Mouse (Mus musculus) kidney, postnatal 0 days (tissue): Measurements from ENCODE around the gene Myl9. TPM values are rescaled to one million over a fixed set of nuclear protein-coding genes. Genes with fewer than 3 reads are reported as not detected.

Source experiments
- ATAC-seq: fragments of 200-750 bp; cut with Nextera tagmentation; replicated peaks from 2 replicates; pipeline ENCODE4 v1.8.0; 2017; ENCODE audit warnings: low read depth, moderate number of reproducible peaks, moderate TSS enrichment, moderate library complexity; ENCODE audit not compliant: low FRiP score
- DNase-seq: peaks from one replicate; pipeline ENCODE4 v3.0.0-alpha.2; 2016; ENCODE audit warnings: low spot score
- H3K27ac ChIP-seq: fragments of 300-500 bp; sonication (generic); 2 replicates; pipeline ENCODE4 v1.5.1; 2014; ENCODE audit warnings: mild to moderate bottlenecking
- H3K27me3 ChIP-seq: fragments of 300-500 bp; sonication (generic); 2 replicates; pipeline ENCODE4 v1.6.1; 2014; ENCODE audit warnings: low read length, mixed read lengths; ENCODE audit not compliant: insufficient read depth
- H3K36me3 ChIP-seq: fragments of 300-500 bp; sonication (generic); 2 replicates; pipeline ENCODE4 v1.6.1; 2014; ENCODE audit warnings: low read length, mixed read lengths; ENCODE audit not compliant: insufficient read depth
- H3K4me1 ChIP-seq: fragments of 300-500 bp; sonication (generic); replicated peaks from 2 replicates; pipeline ENCODE4 v1.6.1; 2014; ENCODE audit warnings: antibody characterized with exemption, low read length, mixed read lengths; ENCODE audit not compliant: insufficient read depth
- H3K4me2 ChIP-seq: fragments of 300-500 bp; sonication (generic); 2 replicates; pipeline ENCODE4 v1.6.1; 2014; ENCODE audit warnings: mild to moderate bottlenecking, low read length, moderate library complexity, mixed read lengths
- H3K4me3 ChIP-seq: fragments of 300-500 bp; sonication (generic); replicated peaks from 2 replicates; pipeline ENCODE4 v1.5.1; 2014; ENCODE audit warnings: low read depth, low read length
- H3K9ac ChIP-seq: fragments of 300-500 bp; sonication (generic); 2 replicates; pipeline ENCODE4 v1.6.1; 2014; ENCODE audit warnings: low read depth, low read length
- H3K9me3 ChIP-seq: fragments of 300-500 bp; sonication (generic); replicated peaks from 2 replicates; pipeline ENCODE4 v1.6.1; 2016; ENCODE audit warnings: low read length, inconsistent platforms, mixed read lengths
- CTCF ChIP-seq: IDR thresholded peaks from 2 replicates; pipeline ENCODE4 v1.5.1; 2016; ENCODE audit warnings: antibody characterized with exemption, low read depth, mild to moderate bottlenecking, moderate library complexity
- whole genome bisulfite sequencing: fragments of 180-500 bp; shearing (Covaris S2); extraction: QIAGEN DNeasy Blood & Tissue Kit; methylation state at CpG from one replicate; pipeline ENCODE4 v1.1.7; 2014; 5-methylcytosine and 5-hydroxymethylcytosine counted together
- polyA plus RNA-seq: library from polyadenylated mRNA; unstranded; fragments of >200 nt; fragmentation: Nextera tagmentation; extraction: Ambion mirVana; gene quantifications from 2 replicates; pipeline ENCODE4 v1.2.1, GENCODE M21; 2015

Gene Myl9
- polyA plus RNA-seq, 1 experiment from 2014 or later = 449 TPM

DNA sequence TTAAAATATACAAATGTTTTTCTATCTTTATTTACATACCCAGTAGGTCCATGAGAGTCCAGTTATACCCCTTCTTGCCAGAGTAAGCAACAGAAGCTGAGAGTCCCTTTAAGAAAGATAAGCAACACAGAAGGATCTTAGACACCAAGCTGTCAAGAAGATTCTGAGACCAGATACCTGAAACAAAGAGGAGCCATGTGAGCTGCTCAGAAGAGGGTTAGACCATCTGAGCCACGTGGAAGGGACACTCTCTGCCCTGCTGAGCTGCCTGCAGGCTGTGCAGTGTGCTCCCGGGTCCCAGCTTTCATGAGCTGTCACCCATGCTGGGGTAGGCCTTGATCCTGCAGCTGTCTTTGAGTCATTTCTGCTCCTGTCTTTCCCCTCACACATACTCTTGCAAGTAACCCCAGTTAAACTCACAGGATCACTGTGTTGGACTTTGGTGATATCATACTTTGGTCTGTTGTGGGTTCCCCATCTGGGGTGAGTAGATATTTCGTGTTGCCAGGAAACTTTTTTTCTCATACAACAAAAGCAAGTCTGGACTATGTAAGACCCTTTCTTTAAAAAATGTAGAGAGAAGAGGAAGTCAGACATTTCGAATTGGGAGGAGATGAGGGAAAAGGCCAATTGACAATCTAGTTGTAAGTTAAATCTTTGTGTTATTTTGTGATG, 28.6 kb downstream of the Myl9 start:
- no peak for TF ChIP-seq CTCF
- 65% methylated on average over 4 of the region's 4 CpGs for WGBS
- H3K4me3 ChIP-seq = no peak overlapping the region
- H3K36me3 ChIP-seq = no peaks in the 10 kb centered on the region
- ATAC-seq = no peak
- no peaks in the 10 kb centered on the region for H3K27me3 ChIP-seq
- DNase-seq = no peak
- no peak overlapping the region for H3K9ac ChIP-seq
- H3K4me2 ChIP-seq = no peak overlapping the region
- no peaks in the 10 kb centered on the region for H3K9me3 ChIP-seq
- H3K27ac ChIP-seq = no peak overlapping the region
- no peaks in the 10 kb centered on the region; the same call in 1 of the 2 replicates for H3K4me1 ChIP-seq

DNA sequence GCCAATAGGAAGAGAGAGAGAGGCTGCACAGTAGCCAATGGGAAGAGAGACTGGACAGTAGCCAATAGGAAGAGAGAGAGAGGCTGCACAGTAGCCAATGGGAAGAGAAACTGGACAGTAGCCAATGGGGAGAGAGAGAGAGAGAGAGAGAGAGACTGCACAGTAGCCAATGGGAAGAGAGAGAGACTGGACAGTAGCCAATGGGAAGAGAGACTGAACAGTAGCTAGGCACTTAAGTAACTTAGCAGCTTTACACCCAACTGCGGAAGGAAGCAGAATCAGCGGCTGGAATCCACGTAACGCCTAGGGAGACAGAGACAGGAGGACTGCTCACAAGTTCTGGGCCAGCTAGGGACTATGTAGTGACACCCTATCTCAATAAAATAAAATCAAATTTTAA, 29.4 kb downstream of the Myl9 start:
- WGBS = 89% methylated on average over 4 of the region's 4 CpGs
- ATAC-seq = no peak
- no peaks in the 10 kb centered on the region for H3K27me3 ChIP-seq
- no peaks in the 10 kb centered on the region for H3K9me3 ChIP-seq
- no peak overlapping the region for H3K4me3 ChIP-seq
- no peak for DNase-seq
- no peak overlapping the region for H3K27ac ChIP-seq
- TF ChIP-seq CTCF = no peak
- no peak overlapping the region for H3K9ac ChIP-seq
- no peak overlapping the region for H3K4me2 ChIP-seq
- H3K4me1 ChIP-seq = no peaks in the 10 kb centered on the region; the same call in 1 of the 2 replicates
- no peaks in the 10 kb centered on the region for H3K36me3 ChIP-seq

DNA sequence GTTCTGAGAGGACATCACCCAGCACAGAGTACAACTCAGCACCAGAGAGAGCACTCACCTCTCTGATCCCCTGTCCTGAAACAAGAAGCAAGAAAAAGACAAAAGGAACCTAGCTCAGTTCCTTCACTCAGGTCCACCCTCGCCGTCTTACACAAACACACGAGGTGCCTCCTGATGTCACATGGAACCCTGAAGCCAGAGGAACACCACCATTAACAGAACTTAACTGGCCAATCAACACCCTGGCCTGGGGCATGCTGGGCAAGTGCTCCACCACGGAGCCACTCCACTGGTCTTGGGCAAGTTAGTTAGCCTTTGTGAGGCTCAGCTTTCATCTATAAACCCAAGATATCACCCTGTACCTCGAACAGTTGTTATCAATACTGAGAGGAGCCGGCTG, 31.7 kb downstream of the Myl9 start:
- H3K4me3 ChIP-seq = no peak overlapping the region
- WGBS = 65% methylated on average over 6 of the region's 6 CpGs
- no peak overlapping the region for H3K27ac ChIP-seq
- no peak overlapping the region for H3K4me2 ChIP-seq
- no peak for DNase-seq
- no peaks in the 10 kb centered on the region for H3K4me1 ChIP-seq
- H3K9me3 ChIP-seq = no peaks in the 10 kb centered on the region
- H3K27me3 ChIP-seq = no peaks in the 10 kb centered on the region
- TF ChIP-seq CTCF = no peak
- ATAC-seq = no peak
- no peak overlapping the region for H3K9ac ChIP-seq
- no peaks in the 10 kb centered on the region for H3K36me3 ChIP-seq

DNA sequence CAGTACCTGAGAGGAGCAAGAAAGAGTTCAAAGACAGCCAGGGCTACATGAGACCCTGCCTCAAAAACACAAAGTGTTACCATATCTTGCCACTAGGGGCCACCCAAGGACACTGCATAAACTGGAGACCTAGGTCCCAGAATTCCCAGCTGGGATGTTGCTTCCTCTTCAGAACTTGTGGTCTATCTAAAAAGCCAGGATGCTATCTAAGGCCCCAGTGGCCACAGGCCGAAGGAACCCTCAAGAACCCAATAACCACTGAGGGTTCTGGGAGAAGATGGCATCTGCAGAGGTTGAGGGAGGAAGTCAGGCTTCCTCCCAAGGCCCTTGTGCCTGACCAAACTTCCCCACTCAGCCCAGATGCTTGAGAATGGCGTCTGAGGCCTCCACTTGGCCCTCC, 34.4 kb downstream of the Myl9 start:
- WGBS = 34% methylated on average over 2 of the region's 2 CpGs
- no peak overlapping the region for H3K9ac ChIP-seq

DNA sequence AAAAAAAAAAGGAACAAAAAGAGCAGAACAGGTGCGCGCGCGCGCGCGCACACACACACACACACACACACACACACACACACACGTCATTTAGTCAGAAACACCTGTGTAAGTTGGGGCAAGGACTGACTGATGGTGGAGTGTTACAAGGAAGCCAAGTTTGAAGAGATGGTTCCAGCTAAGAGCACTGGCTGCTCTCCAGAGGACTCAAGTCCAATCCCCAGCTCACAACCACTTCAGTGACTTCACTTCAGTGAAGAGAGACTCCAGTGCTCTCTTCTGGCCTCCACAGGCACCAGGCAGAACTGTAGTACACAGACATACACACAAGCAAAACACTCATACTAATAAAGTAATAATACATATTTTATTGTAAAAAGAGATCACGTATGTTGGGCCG, 35.5 kb downstream of the Myl9 start:
- Histone ChIP-seq H3K4me3 (no peak overlapping the region), H3K4me1 (peaks cover 18% of the 10 kb centered on the region; the same call in 1 of the 2 replicates), H3K4me2 (no peak overlapping the region), H3K27me3 (no peaks in the 10 kb centered on the region), H3K27ac (no peak overlapping the region), H3K9me3 (no peaks in the 10 kb centered on the region), H3K9ac (no peak overlapping the region), H3K36me3 (no peaks in the 10 kb centered on the region)
- DNase-seq (no peak), ATAC-seq (no peak)
- WGBS = 95% methylated on average over 10 of the region's 10 CpGs
- peak; percentile 15; the same call in 1 of the 2 replicates for TF ChIP-seq CTCF

More for the DNA sequence above, 34.4 kb downstream of the Myl9 start:
- peaks cover 14% of the 10 kb centered on the region; the same call in 1 of the 2 replicates for H3K4me1 ChIP-seq
- no peak overlapping the region for H3K4me2 ChIP-seq
- peak; percentile 94 for TF ChIP-seq CTCF
- H3K27me3 ChIP-seq = no peaks in the 10 kb centered on the region
- H3K27ac ChIP-seq = no peak overlapping the region
- no peaks in the 10 kb centered on the region for H3K9me3 ChIP-seq
- peak; percentile 92 for DNase-seq
- peak; percentile 43; the same call in 1 of the 2 replicates for ATAC-seq
- H3K4me3 ChIP-seq = no peak overlapping the region
- no peaks in the 10 kb centered on the region for H3K36me3 ChIP-seq

DNA sequence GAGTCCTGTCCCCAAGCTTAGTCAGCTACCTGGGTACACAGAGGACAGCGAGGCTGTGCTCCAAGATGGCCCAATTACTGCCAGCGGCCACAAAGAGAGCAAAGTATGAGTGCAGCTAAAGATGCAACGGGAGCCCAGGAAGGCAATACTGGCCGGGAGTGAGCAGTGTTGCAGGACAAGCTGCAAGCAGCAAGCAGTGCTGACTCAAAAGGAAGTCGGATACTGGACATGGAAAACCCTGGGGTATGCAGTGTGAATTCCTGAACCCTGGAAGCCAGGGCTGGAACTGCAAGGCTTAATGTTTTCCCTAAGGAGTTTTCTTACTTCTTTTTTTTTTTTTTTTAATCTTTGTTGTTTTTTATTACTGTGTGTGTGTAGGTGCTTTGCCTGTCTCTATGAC, 36.3 kb downstream of the Myl9 start:
- ATAC-seq (no peak), DNase-seq (no peak)
- Histone ChIP-seq H3K4me2 (no peak overlapping the region), H3K4me3 (no peak overlapping the region), H3K9ac (no peak overlapping the region), H3K4me1 (peaks cover 18% of the 10 kb centered on the region; the same call in 1 of the 2 replicates), H3K9me3 (no peaks in the 10 kb centered on the region), H3K27me3 (no peaks in the 10 kb centered on the region), H3K27ac (no peak overlapping the region), H3K36me3 (no peaks in the 10 kb centered on the region)
- whole genome bisulfite sequencing = 64% methylated on average over 5 of the region's 5 CpGs
- TF ChIP-seq CTCF = no peak
